Mouse (Mus musculus): ENCODE measurements at regions not wholly inside any gene's neighbourhood (a gene's known extent, or its start where the extent isn't known, plus 50 kb on each side); places are given as distances from the start of the nearest gene placed in this dataset.

DNA sequence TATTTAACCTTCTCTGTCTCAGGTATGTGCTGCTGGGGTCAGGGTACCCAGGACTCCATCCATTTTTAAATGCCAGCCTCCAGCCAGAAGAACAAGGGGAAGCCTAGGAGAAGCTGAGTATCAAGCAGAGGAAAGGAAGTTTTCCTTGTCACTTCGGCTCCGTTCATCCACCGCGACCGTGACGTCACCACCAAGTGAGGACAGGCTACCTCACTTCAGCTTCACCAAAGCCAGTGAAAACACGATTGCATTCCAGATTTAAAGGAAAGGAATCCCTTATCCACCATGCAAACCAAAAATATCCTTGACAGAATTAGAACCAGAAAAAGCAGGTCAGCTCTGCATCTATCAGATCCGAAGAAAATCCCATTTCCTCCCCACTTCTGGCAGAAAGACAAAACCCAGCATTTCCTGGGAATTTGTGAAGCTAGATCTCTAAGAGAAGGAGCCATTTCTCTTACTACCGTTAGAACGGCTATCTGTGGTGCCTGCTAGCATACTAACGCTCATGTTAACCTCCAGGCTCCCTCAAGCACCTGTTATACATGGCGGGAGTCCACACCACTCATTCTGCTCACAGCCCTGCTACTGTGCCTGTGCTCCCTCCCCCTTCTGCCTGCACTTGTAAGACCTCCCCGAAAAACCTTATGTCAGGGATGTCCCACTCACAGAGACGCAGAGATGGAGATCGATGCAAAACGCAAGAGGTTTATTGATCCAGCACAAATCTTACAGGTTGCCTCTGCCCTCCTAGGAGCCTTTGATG lies 133.4 kb downstream of the Qrsl1 start:
- no peaks in the 10 kb centered on the region for H3K9me3 ChIP-seq
- 84% methylated on average over 16 of the region's 16 CpGs for WGBS

DNA sequence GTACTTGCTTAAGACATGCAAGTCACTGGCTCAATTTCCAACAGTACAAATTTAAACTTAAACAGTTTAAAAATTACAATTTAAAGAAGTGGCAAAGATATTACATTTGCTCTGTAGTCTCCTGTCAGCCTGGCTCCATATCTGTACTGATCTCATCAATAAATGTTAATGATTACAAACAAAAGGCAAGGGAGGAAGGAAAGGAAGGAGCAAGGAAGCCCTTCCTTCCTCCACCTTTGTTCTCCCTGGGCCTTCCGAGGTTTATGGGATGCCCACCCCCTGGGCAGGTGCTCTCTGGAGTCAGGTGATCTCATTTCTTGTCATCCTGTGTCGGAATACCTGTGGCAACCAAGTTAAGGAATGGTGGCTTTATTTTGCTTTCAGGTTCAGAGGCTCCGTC lies 132.5 kb downstream of the Qrsl1 start:
- WGBS, result 78% methylated on average over 3 of the region's 3 CpGs
- Histone ChIP-seq H3K9me3 (no peaks in the 10 kb centered on the region), H3K9ac (replicated peaks) (no peak overlapping the region), H3K4me3 (replicated peaks) (no peak overlapping the region), H3K27me3 (no peaks in the 10 kb centered on the region), H3K4me2 (no peak overlapping the region), H3K4me1 (replicated peaks) (0 out of 2 replicates have a peak, but pooled peaks cover 5% of the 10 kb centered on the region), H3K36me3 (no peaks in the 10 kb centered on the region), H3K27ac (no peak overlapping the region)
- no peak for ATAC-seq (ENCODE audit: insufficient number of reproducible peaks, insufficient read depth, low FRiP score, low TSS enrichment, low read depth)

More for the DNA sequence above, 133.4 kb downstream of the Qrsl1 start:
- Histone ChIP-seq H3K9ac (replicated peaks) (no peak overlapping the region), H3K4me3 (replicated peaks) (no peak overlapping the region), H3K27me3 (no peaks in the 10 kb centered on the region), H3K4me2 (no peak overlapping the region), H3K36me3 (no peaks in the 10 kb centered on the region), H3K4me1 (replicated peaks) (0 out of 2 replicates have a peak, but pooled peaks cover 5% of the 10 kb centered on the region), H3K27ac (no peak overlapping the region)
- no peak for ATAC-seq (ENCODE audit: insufficient number of reproducible peaks, insufficient read depth, low FRiP score, low TSS enrichment, low read depth)

DNA sequence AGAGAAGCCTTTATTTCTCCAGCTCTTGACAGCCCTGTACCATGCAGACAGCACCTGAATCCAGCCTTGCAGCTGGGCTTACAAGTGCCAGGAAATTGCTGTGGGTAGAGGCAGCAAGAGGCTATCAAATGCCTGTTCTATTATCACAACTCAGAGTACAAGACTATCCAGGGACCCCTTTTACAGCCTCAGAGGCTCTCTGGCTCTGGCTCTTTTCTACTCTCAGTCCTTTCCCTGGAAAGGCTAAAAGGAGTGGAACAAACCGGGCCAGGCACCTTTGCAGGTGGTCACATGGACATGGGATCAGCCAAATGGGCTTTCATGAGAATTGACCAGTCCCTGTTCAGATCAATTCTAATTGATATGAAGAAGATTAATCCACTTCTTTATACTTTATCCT lies 125.7 kb downstream of the Qrsl1 start:
- H3K4me3 ChIP-seq (replicated peaks), result no peak overlapping the region
- no peaks in the 10 kb centered on the region for H3K27me3 ChIP-seq
- 62% methylated on average over 1 of the region's 1 CpGs for WGBS
- no peaks in the 10 kb centered on the region for H3K36me3 ChIP-seq
- no peak overlapping the region for H3K9ac ChIP-seq (replicated peaks)
- H3K4me2 ChIP-seq, result no peak overlapping the region
- H3K4me1 ChIP-seq (replicated peaks), result no peaks in the 10 kb centered on the region
- H3K27ac ChIP-seq, result no peak overlapping the region
- ATAC-seq (ENCODE audit: insufficient number of reproducible peaks, insufficient read depth, low FRiP score, low TSS enrichment, low read depth), result no peak
- no peaks in the 10 kb centered on the region for H3K9me3 ChIP-seq

DNA sequence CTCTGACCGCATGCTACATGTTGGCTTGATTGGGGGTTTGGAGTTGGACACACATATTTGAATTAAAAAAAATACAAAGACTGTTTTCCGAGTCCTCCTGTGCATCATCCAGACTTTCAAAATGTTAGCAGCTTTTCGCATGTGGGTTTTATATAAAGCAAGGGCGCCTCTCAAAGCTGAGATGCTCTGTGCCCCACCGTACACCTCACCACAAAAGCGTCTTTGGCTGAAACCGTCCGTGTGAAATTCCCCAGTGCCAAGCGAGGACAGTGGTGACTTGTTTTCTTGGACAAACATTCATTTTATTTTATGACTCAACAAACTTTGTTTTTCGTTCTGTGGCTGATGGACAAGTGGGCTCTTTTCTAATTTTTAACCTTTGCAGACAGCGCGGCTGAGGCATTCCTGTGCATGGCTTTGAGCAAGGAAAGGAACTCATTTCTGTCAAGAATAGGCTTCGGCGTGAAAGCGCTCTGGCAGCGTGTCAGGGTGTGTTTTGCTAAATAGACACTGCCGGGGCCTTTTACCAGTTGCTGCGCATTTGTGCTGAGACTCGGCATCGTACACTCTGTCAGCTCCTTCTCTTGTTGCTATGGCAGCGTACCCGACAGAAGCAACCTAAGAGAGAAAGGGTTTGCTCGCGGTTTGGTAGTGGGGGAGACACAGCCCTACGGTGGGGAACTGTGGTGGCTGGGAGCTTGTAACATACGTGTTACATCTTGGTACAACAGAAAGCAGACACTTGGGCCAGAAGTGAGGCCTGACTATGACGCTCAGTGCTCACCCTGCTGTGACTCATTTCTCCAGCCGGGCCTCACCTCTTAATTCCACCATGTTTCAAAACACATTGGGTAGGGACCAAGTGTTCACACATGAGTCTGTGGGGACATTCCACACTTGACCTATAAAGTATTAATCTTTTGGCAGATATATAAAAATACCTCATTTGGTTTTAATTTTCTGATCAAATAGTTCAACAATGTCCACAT lies 123.6 kb downstream of the Qrsl1 start:
- Histone ChIP-seq H3K9ac (replicated peaks) (no peak overlapping the region), H3K9me3 (peaks cover 12% of the 10 kb centered on the region), H3K36me3 (no peaks in the 10 kb centered on the region), H3K4me1 (replicated peaks) (no peaks in the 10 kb centered on the region), H3K4me3 (replicated peaks) (no peak overlapping the region), H3K27ac (no peak overlapping the region), H3K27me3 (no peaks in the 10 kb centered on the region), H3K4me2 (no peak overlapping the region)
- no peak for ATAC-seq (ENCODE audit: insufficient number of reproducible peaks, insufficient read depth, low FRiP score, low TSS enrichment, low read depth)
- 84% methylated on average over 28 of the region's 28 CpGs for WGBS

DNA sequence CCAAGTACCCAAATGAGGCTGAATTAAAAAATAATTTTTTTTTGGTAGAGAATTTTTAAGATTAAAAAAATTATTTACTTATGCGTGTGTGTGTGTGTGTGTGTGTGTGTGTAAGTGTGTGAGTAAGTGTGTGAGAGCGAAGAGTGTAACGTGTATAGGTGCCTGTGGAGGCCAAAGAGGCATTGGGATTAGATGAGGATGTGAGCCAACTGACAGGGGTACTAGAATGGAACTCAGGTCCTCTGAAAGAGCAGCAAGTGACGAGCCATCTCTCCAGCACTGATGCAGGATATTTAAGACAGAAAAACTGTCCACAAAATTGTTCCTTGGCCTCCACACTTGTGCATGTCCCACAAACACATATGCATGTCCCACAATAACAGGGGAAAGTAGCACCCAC lies 121.0 kb downstream of the Qrsl1 start:
- WGBS, result 86% methylated on average over 4 of the region's 4 CpGs
- ATAC-seq (ENCODE audit: insufficient number of reproducible peaks, insufficient read depth, low FRiP score, low TSS enrichment, low read depth), result no peak
- Histone ChIP-seq H3K4me1 (replicated peaks) (no peaks in the 10 kb centered on the region), H3K4me3 (replicated peaks) (no peak overlapping the region), H3K27me3 (no peaks in the 10 kb centered on the region), H3K27ac (no peak overlapping the region), H3K9ac (replicated peaks) (no peak overlapping the region), H3K9me3 (peaks cover 16% of the 10 kb centered on the region), H3K36me3 (no peaks in the 10 kb centered on the region), H3K4me2 (no peak overlapping the region)

DNA sequence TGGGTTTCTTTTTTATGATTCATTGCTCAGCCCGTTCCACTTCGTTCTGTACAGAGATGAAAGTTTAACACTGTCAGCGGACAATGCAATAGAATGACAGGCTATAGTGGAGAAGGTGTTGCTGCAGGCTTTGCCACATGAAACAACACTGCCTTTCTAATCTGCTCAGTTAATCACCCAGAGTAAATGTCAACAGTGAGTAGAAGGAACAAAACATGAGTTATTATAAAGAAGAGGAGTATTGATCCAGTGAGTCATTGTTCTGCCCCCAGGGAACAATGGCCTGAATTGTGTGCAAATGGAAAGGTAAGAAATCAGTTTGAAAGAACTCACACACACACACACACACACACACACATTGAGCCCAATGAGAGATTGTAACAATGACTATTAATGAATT lies 118.2 kb downstream of the Qrsl1 start:
- H3K4me3 ChIP-seq (replicated peaks), result no peak overlapping the region
- H3K36me3 ChIP-seq, result no peaks in the 10 kb centered on the region
- no peaks in the 10 kb centered on the region for H3K27me3 ChIP-seq
- no peak overlapping the region for H3K4me2 ChIP-seq
- H3K9me3 ChIP-seq, result peaks cover 16% of the 10 kb centered on the region
- no peaks in the 10 kb centered on the region for H3K4me1 ChIP-seq (replicated peaks)
- H3K9ac ChIP-seq (replicated peaks), result no peak overlapping the region
- no peak overlapping the region for H3K27ac ChIP-seq
- ATAC-seq (ENCODE audit: insufficient number of reproducible peaks, insufficient read depth, low FRiP score, low TSS enrichment, low read depth), result no peak
- 95% methylated on average over 3 of the region's 3 CpGs for WGBS

DNA sequence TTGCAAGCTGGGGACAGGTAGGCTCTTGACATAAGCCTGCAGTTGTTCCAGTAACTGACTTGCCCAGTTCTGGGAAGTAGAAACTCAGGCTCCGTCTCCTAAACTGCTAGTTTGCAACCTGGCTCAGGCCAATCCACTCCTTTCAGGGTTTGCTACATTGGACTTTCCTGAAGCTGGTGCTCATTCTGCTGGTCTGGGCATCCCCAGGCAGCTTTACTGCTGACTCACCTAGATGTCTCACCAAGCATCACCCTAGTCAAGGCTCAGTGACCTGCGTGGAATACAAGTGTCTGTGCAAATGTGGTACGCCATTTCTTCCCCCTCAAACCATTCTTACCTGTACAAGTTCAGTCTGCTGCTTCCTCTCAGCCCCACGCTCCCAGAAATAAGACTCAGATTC lies 110.8 kb downstream of the Qrsl1 start:
- 91% methylated on average over 4 of the region's 4 CpGs for WGBS
- Histone ChIP-seq H3K4me3 (replicated peaks) (no peak overlapping the region), H3K9me3 (no peaks in the 10 kb centered on the region), H3K9ac (replicated peaks) (no peak overlapping the region), H3K27me3 (no peaks in the 10 kb centered on the region), H3K36me3 (no peaks in the 10 kb centered on the region), H3K4me1 (replicated peaks) (no peaks in the 10 kb centered on the region), H3K27ac (no peak overlapping the region), H3K4me2 (no peak overlapping the region)
- no peak for ATAC-seq (ENCODE audit: insufficient number of reproducible peaks, insufficient read depth, low FRiP score, low TSS enrichment, low read depth)

DNA sequence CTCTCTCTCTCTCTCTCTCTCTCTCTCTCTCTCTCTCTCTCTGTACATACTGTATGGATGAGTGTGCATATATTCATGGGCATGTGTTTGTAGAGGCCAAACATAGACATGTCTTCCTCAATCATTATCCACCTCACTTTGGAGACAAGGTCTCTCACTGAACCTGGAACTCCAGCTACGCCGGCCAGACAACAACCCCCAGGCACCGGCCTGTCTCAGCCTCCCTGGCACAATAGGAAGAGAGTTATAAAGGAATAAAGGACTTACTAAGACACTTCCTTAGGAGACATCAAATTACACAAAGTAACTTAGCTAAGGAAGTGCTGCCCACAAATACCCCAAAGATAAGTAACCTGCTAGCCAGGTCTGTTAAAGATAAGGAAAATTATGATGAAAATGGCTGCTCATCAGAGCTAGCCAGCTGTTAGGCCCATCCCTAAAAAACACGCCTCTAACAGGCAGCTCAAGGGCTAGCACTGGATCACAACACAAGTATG lies 110.0 kb downstream of the Qrsl1 start:
- no peak overlapping the region for H3K4me2 ChIP-seq
- ATAC-seq (ENCODE audit: insufficient number of reproducible peaks, insufficient read depth, low FRiP score, low TSS enrichment, low read depth), result no peak
- no peak overlapping the region for H3K4me3 ChIP-seq (replicated peaks)
- no peaks in the 10 kb centered on the region for H3K27me3 ChIP-seq
- 88% methylated on average over 4 of the region's 4 CpGs for WGBS
- no peaks in the 10 kb centered on the region for H3K36me3 ChIP-seq
- no peak overlapping the region for H3K9ac ChIP-seq (replicated peaks)
- no peaks in the 10 kb centered on the region for H3K9me3 ChIP-seq
- no peaks in the 10 kb centered on the region for H3K4me1 ChIP-seq (replicated peaks)
- no peak overlapping the region for H3K27ac ChIP-seq

DNA sequence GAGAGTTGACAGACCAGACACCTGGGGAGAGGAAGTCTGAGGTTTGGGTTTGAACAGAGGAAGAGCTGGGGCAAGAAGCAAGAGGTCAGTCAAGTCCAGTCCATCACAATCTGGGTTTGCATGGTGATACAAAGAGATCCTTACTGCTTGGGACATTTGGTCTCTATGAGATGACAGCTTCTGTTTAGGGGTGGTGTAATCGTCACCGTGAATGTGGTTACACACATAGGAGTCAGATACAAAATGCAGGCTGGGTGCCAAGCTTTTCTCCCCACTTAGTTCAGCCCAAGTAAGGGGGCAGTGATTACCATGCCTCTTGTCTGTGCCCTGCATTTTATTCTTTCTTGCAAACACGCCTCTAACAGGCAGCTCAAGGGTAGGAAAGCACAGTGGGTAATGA lies 108.9 kb downstream of the Qrsl1 start:
- Histone ChIP-seq H3K4me1 (replicated peaks) (no peaks in the 10 kb centered on the region), H3K4me3 (replicated peaks) (no peak overlapping the region), H3K9ac (replicated peaks) (no peak overlapping the region), H3K9me3 (no peaks in the 10 kb centered on the region), H3K36me3 (no peaks in the 10 kb centered on the region), H3K27ac (no peak overlapping the region), H3K27me3 (no peaks in the 10 kb centered on the region), H3K4me2 (no peak overlapping the region)
- 85% methylated on average over 3 of the region's 3 CpGs for WGBS
- ATAC-seq (ENCODE audit: insufficient number of reproducible peaks, insufficient read depth, low FRiP score, low TSS enrichment, low read depth), result no peak

DNA sequence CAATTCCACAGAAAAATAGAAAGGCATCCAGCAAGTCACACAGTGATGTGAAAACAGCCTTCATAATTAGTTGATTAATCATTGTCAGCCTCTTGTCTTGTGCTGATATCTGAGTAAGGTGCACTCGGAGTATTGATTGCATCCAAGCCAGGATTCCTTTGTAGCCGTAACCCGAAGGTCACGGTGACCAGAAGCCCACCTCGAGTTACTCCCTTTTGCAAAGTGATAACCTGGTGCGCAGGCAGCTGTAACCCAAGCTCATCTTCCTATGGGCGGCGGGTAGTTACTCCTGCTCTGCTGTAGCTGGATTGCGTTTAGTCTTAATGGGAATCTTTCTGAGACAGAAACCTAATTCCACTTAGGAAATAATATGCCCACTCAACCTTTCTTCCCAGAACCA lies 107.0 kb downstream of the Qrsl1 start:
- H3K36me3 ChIP-seq, result no peaks in the 10 kb centered on the region
- no peak overlapping the region for H3K4me2 ChIP-seq
- H3K27me3 ChIP-seq, result no peaks in the 10 kb centered on the region
- H3K4me3 ChIP-seq (replicated peaks), result no peak overlapping the region
- no peaks in the 10 kb centered on the region for H3K9me3 ChIP-seq
- 75% methylated on average over 9 of the region's 9 CpGs for WGBS
- ATAC-seq (ENCODE audit: insufficient number of reproducible peaks, insufficient read depth, low FRiP score, low TSS enrichment, low read depth), result no peak
- no peaks in the 10 kb centered on the region for H3K4me1 ChIP-seq (replicated peaks)
- no peak overlapping the region for H3K27ac ChIP-seq
- no peak overlapping the region for H3K9ac ChIP-seq (replicated peaks)

DNA sequence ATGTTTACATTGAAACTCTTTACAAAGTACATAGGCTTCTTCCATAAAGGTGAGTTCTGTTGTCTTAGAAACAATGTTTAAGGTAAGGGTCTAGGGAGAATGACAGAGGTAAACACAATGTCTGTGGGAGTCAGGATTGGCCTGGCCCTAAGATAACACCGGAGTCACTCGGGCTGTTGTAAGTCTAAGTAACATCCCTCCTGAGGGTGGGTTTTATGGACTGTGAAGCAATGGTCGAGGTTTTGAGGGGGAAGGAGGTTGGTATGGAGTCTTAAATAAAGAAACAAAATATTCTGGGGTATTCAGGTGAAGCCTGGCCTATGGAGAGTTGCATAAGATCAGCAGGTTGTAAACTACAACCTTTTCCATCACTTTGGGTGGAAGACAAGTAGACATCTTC lies 101.5 kb downstream of the Qrsl1 start:
- 65% methylated on average over 3 of the region's 3 CpGs for WGBS

More for the DNA sequence above, 101.5 kb downstream of the Qrsl1 start:
- ATAC-seq (ENCODE audit: insufficient number of reproducible peaks, insufficient read depth, low FRiP score, low TSS enrichment, low read depth), result no peak
- no peaks in the 10 kb centered on the region for H3K9me3 ChIP-seq
- no peaks in the 10 kb centered on the region for H3K27me3 ChIP-seq
- no peak overlapping the region for H3K27ac ChIP-seq
- no peak overlapping the region for H3K4me2 ChIP-seq
- no peaks in the 10 kb centered on the region for H3K4me1 ChIP-seq (replicated peaks)
- H3K4me3 ChIP-seq (replicated peaks), result no peak overlapping the region
- H3K36me3 ChIP-seq, result no peaks in the 10 kb centered on the region
- no peak overlapping the region for H3K9ac ChIP-seq (replicated peaks)
